In the genomic region with DNA sequence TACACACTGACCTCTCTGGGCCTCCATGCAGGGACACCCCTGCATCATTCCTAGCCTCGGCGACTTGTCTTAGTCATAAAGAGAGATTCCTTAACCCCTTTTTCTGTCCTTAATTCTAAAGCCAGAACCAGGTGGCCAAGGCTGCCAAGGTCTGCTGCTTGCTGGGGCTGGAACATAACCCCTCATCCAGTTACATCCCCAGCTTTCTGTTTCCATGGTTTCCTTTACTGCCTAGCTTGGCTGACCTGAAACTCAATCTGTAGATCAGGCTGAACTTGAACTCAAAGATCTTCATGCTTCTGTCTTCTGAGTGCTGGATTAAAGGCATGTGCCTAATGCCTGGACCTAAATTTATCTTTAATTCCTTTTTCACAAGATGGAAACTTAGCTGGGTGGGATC, we compare ENCODE assay signal across 22 mouse cellular contexts. TPM values are rescaled to one million over a fixed set of nuclear protein-coding genes. Genes with fewer than 3 reads are reported as not detected.
DNase-seq lines count a peak whose midpoint lies in the region; ATAC-seq and TF ChIP-seq lines count a peak whose summit lies in the region.
"Had no signal": no experiment of that assay in that cellular context is flagged by ENCODE, and none has a peak within 500 bp of the region (broad histone marks: within the 10 kb centered on the region; RNA-seq: fewer than 3 reads in every experiment).

No protein-coding gene starts in this region.

- no peak overlapping the region for H3K4me2 ChIP-seq in kidney, embryonic 14.5 days (replicated peaks; ENCODE audit: low read depth, low read length)
- H3K4me2 ChIP-seq in kidney, embryonic 15.5 days = no peak overlapping the region
- no peak overlapping the region for H3K4me2 ChIP-seq in kidney, embryonic 16.5 days (replicated peaks; ENCODE audit: low read depth, low read length)
- no peak overlapping the region for H3K4me2 ChIP-seq in kidney, postnatal 0 days (ENCODE audit: low read length)

- TF ChIP-seq CTCF in kidney, postnatal 0 days (IDR thresholded peaks at IDR 0.05; ENCODE audit: low read depth) = no peak

- no peak for DNase-seq in kidney, adult 11 months
- DNase-seq in kidney, adult 18-20 months = no peak
- no peak for DNase-seq in kidney, adult 9 months
- DNase-seq in kidney, postnatal 0 days (ENCODE audit: low spot score) = peak; percentile 58
- no peak for DNase-seq in kidney, postnatal 25 days
- DNase-seq: adrenal gland, adult 2 months; adrenal gland, adult 8-10 months; adrenal gland, postnatal 14 days; adrenal gland, postnatal 25 days; adrenal gland, postnatal 36 days; B cell, adult 2 months; cerebellum, adult 11 months; cerebellum, adult 11-12 months had no signal

- ATAC-seq in kidney, embryonic 14.5 days (ENCODE audit: low FRiP score, low TSS enrichment) = peak; percentile 71; the same call in 1 of the 2 replicates
- peak; percentile 71 for ATAC-seq in kidney, embryonic 15.5 days (replicated peaks; ENCODE audit: low FRiP score)
- ATAC-seq in kidney, embryonic 16.5 days (ENCODE audit: low FRiP score, low TSS enrichment) = peak; percentile 39; the same call in 1 of the 2 replicates
- ATAC-seq in kidney, postnatal 0 days (replicated peaks; ENCODE audit: low FRiP score, low read depth) = 0 out of 2 replicates have a peak, but pooled peaks have one; percentile 29
- ATAC-seq: activated CD4-positive, CD25-positive, alpha-beta regulatory T cell, adult 4 months; CD4-positive, CD25-positive, alpha-beta regulatory T cell, adult 4 months; Patski had no signal

- no peaks in the 10 kb centered on the region for H3K36me3 ChIP-seq in kidney, embryonic 14.5 days (ENCODE audit: control insufficient read depth, insufficient read depth, low read length)
- H3K36me3 ChIP-seq in kidney, embryonic 15.5 days = no peaks in the 10 kb centered on the region
- H3K36me3 ChIP-seq in kidney, embryonic 16.5 days (ENCODE audit: insufficient read depth, low read length) = no peaks in the 10 kb centered on the region
- no peaks in the 10 kb centered on the region for H3K36me3 ChIP-seq in kidney, postnatal 0 days (ENCODE audit: insufficient read depth, low read length)
- H3K36me3 ChIP-seq: G1E had no signal

- H3K27ac ChIP-seq in kidney, embryonic 14.5 days (ENCODE audit: low read depth, low read length) = no peak overlapping the region
- H3K27ac ChIP-seq in kidney, embryonic 15.5 days = 0 out of 2 replicates have a peak overlapping the region, but pooled peaks have one; percentile 11
- no peak overlapping the region for H3K27ac ChIP-seq in kidney, embryonic 16.5 days (ENCODE audit: low read length)
- no peak overlapping the region for H3K27ac ChIP-seq in kidney, postnatal 0 days

- H3K4me3 ChIP-seq in kidney, embryonic 14.5 days (ENCODE audit: low read length) = no peak overlapping the region
- no peak overlapping the region for H3K4me3 ChIP-seq in kidney, embryonic 15.5 days (replicated peaks)
- no peak overlapping the region for H3K4me3 ChIP-seq in kidney, embryonic 16.5 days (ENCODE audit: low read length)
- no peak overlapping the region for H3K4me3 ChIP-seq in kidney, postnatal 0 days (replicated peaks; ENCODE audit: low read depth, low read length)

- H3K9ac ChIP-seq in kidney, embryonic 14.5 days (ENCODE audit: low read depth, low read length) = no peak overlapping the region
- H3K9ac ChIP-seq in kidney, embryonic 15.5 days = no peak overlapping the region
- H3K9ac ChIP-seq in kidney, embryonic 16.5 days (replicated peaks; ENCODE audit: low read length) = no peak overlapping the region
- H3K9ac ChIP-seq in kidney, postnatal 0 days (ENCODE audit: low read depth, low read length) = no peak overlapping the region

- WGBS in kidney, embryonic 14.5 days = 42% methylated on average over 2 of the region's 2 CpGs
- WGBS in kidney, embryonic 15.5 days = 30% methylated on average over 2 of the region's 2 CpGs
- WGBS in kidney, embryonic 16.5 days = 25% methylated on average over 2 of the region's 2 CpGs
- WGBS in kidney, postnatal 0 days = 41% methylated on average over 2 of the region's 2 CpGs

- H3K9me3 ChIP-seq in kidney, embryonic 14.5 days (ENCODE audit: control insufficient read depth, low read length) = no peaks in the 10 kb centered on the region
- no peaks in the 10 kb centered on the region for H3K9me3 ChIP-seq in kidney, embryonic 15.5 days (replicated peaks)
- H3K9me3 ChIP-seq in kidney, embryonic 16.5 days (ENCODE audit: low read length) = no peaks in the 10 kb centered on the region
- no peaks in the 10 kb centered on the region; the same call in 1 of the 2 replicates for H3K9me3 ChIP-seq in kidney, postnatal 0 days (replicated peaks; ENCODE audit: low read length)

- no peaks in the 10 kb centered on the region for H3K27me3 ChIP-seq in kidney, embryonic 14.5 days (ENCODE audit: control insufficient read depth, insufficient read depth, low read length)
- no peaks in the 10 kb centered on the region for H3K27me3 ChIP-seq in kidney, embryonic 15.5 days
- H3K27me3 ChIP-seq in kidney, embryonic 16.5 days (ENCODE audit: insufficient read depth, low read length) = no peaks in the 10 kb centered on the region
- H3K27me3 ChIP-seq in kidney, postnatal 0 days (ENCODE audit: insufficient read depth, low read length) = no peaks in the 10 kb centered on the region
- H3K27me3 ChIP-seq: CH12.LX, Patski had no signal

- 0 out of 2 replicates have a peak, but pooled peaks cover 5% of the 10 kb centered on the region for H3K4me1 ChIP-seq in kidney, embryonic 14.5 days (ENCODE audit: control insufficient read depth, insufficient read depth, low read length)
- H3K4me1 ChIP-seq in kidney, embryonic 15.5 days = no peaks in the 10 kb centered on the region
- H3K4me1 ChIP-seq in kidney, embryonic 16.5 days (ENCODE audit: insufficient read depth, low read length) = no peaks in the 10 kb centered on the region
- H3K4me1 ChIP-seq in kidney, postnatal 0 days (replicated peaks; ENCODE audit: insufficient read depth, low read length) = no peaks in the 10 kb centered on the region

RNA-seq across cellular contexts. Expression of a gene that starts 51.7 kb away (rescaled TPM):
- 6.2 and 11.5 TPM in 2 replicates for polyA plus RNA-seq in kidney, embryonic 14.5 days (2014; fragmentation: Nextera tagmentation; extraction: Ambion mirVana)
- polyA plus RNA-seq in kidney, embryonic 15.5 days (2015; fragmentation: Nextera tagmentation; extraction: Ambion mirVana) = 14.9 and 15.9 TPM in 2 replicates
- 20.2 and 21.7 TPM in 2 replicates for polyA plus RNA-seq in kidney, embryonic 16.5 days (2015; fragmentation: Nextera tagmentation; extraction: Ambion mirVana)
- polyA plus RNA-seq in kidney, postnatal 0 days (2015; fragmentation: Nextera tagmentation; extraction: Ambion mirVana) = 18.3 and 18.4 TPM in 2 replicates
- polyA plus RNA-seq: C2C12, G1E, Patski had no signal
